Mouse (Mus musculus) layer of hippocampus, postnatal 25 days (tissue): ENCODE measurements around the gene Atp1b2. TPM values are rescaled to one million over a fixed set of nuclear protein-coding genes. Genes with fewer than 3 reads are reported as not detected.
"Not testable (repeated sequence)": the region's sequence is repeated elsewhere in the genome, so short reads cannot be mapped to it uniquely, and the experiment has no call there.

ENCODE experiments used
- DNase-seq, 2 experiments: peaks; one replicate each; pipeline ENCODE4 v3.0.0; 2022; ENCODE audit warnings: mixed read lengths in 2 of 2, low spot score in 1 of 2; ENCODE audit errors: extremely low spot score in 1 of 2
- total RNA-seq, 2 experiments: library from RNA; stranded (reverse); gene quantifications; 2 replicates each; pipeline ENCODE4 v1.2.3; 2021

The Atp1b2 gene
- 100 to 1,000 TPM; 394 to 472 TPM for total RNA-seq

GRCm38 (mm10) chr11:69605726-69606490 is at the start of gene Atp1b2:
Gene Atp1b2 (minus strand): TSS chr11:69605942.
- DNase-seq, result peak; percentile 78 to 81

GRCm38 (mm10) chr11:69654760-69655159 is 49.0 kb upstream of the Atp1b2 start:
- DNase-seq, result no peak

DNA sequence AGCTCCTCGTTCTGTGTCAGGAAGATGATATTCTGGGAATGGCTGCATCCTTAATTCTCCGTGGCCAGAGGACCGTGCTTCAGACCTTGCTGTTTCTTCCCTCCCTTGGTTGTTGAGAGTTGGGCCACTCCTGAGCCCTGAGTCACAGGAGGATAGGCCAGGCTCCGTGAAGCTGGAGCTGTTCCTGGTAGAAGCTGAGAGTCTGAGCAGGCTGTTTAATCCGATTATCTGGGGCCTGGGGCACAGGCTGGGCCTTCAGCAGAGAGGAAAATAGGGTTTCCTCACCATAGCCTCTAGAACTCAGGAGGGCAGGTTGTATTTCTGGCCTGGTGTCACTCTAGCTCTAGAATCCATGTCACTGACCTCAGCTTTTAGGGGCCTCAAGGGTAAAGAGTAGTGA is 47.7 kb upstream of the Atp1b2 start:
- DNase-seq, result no peak

- no peak for DNase-seq
Observed at GRCm38 (mm10) chr11:69645860-69646259, 40.1 kb upstream of the Atp1b2 start.

GRCm38 (mm10) chr11:69635471-69635870 is 29.7 kb upstream of the Atp1b2 start:
- DNase-seq, result no peak

DNA sequence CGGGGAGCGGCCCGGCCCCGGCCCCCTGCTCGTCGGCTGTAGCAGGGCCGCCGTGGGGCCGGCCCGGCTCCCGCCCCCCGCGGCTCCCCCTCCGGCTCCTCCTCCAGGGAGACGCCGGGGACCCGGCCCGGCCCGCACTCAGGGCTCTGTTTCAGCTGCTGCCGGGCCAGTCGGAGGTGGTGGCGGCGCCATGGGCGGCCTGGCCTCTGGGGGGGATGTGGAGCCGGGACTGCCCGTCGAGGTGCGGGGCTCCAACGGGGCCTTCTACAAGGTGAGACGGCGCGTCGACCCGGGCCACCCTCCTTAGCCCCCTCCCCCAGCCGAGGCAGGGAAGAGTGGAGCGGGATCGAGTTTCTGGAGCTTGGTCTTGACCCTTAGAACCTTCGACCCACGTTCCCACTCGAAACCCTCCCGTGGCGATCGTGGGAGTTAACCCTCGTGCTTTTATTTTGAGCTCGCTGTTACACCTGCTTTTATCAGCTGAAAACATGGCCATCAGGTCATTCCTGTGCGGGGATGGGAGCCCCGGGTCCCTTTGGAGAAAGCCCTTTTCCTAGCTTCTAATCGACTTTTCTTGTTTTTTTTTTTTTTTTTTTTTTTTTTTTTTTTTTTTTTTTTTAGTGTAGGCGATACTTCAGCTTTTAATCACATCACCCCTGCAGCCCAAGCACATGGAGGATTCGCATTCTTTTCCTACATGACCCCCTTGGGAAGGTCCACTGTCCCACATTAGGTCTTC is 27.6 kb upstream of the Atp1b2 start:
- DNase-seq, result no peak

GRCm38 (mm10) chr11:69632284-69633089 is 26.7 kb upstream of the Atp1b2 start, which contains the start of gene Fxr2:
Gene Fxr2 (plus strand): TSS chr11:69632990.
- DNase-seq, result peak; percentile 100

DNA sequence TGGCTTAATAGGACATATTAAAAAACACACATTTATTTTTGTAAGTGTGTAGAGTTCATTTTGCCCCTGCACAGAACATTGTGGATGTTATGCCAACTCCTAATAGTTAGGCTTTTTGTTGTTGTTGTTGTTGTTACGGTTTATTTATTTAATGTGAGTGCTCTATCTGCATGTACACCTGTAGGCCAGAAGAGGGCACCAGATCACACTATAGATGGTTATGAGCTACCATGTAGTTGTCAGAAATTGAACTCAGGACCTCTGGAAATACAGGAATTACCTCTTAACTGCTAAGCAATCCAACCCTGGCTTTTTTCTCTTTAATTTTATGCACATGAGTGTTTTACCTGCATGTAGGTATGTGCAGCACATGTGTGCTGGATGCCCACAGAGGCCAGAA is 24.1 kb upstream of the Atp1b2 start:
- DNase-seq, result no peak

- peak; percentile 38 to 87 for DNase-seq
Observed at GRCm38 (mm10) chr11:69628286-69628685, 22.5 kb upstream of the Atp1b2 start.

GRCm38 (mm10) chr11:69624339-69624738 is 18.6 kb upstream of the Atp1b2 start:
- DNase-seq, result not testable (repeated sequence)

- DNase-seq, result no peak
Observed at GRCm38 (mm10) chr11:69623006-69623405, 17.3 kb upstream of the Atp1b2 start.

DNA sequence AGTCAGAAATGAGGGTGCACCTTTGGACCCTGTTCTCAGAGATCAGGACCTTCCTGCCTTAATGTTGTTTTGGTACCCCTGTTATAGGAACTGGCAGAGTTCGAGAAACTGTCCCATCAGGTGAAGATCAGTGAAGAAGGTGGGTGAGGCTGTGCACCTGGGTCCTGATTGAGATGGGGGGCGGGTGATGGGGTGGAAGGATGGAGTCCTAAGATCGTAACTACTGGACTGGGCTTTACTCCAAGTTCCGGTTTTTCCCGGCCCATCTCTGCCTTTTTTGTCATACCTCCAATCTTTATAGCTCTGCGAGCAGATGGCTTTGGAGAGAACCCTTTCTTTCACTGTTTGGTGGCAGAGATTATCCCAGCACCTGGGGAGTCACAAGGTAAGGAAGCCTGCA is 16.7 kb upstream of the Atp1b2 start:
- no peak for DNase-seq

GRCm38 (mm10) chr11:69621571-69622268 is 16.0 kb upstream of the Atp1b2 start, which contains the start of gene Sat2:
Gene Sat2 (plus strand): TSS chr11:69622024.
- peak; percentile 31 to 49 for DNase-seq

DNA sequence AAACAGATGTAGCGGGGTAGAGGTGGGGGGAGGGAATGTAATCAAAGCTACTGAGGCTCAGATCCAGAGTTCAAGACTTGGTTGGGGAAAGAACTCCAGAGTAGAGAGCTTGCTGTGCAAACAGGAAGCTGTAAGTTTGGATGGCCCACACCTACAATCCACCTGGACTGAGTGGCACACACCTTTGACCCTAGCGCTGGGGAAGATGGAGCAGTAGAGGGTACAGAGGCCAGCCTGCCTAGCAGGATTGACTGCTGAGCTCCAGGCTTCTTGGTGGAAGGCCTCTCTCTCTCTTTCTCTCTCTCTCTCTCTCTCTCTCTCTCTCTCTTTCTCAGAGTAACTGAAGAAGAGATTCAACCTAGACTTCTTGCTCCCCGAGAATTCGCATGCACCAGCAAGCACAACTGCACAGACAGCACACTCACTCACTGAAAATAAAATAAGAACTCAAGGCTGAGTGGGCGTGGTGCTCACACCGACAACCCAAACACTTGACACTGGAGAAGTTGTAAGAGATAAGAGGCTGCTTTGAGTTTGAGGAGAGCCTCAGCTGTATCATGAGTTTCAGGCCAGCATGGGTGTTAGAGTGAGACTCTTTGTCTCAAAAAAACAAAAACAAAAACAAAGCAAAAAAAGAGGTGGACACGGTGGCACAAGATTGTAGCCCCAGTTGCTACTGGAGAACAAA is 14.8 kb upstream of the Atp1b2 start:
- no peak for DNase-seq

DNA sequence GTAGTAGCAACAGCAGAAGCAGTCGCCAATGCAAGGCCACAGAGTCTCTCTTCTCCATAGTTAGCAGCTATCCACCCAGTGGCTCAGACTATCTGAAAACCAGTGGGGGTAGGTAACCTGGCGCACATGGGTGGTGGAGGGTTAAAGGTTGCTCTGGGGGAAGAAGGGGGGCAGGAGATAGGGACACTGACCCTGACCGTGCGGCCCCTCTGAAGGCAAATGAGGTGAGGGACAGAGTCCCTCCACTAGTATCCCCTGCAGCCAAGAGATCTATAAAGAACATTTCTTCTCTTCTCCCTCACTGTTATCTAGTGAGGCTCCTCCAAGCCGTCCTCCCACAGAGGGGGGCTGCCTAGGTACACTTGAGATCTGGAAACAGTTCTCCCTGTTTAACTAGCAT is 12.1 kb upstream of the Atp1b2 start, which contains the start of gene Shbg:
Shbg (minus strand) TSS at position 101 of the 400 bp plus-strand sequence.
- DNase-seq, result no peak

GRCm38 (mm10) chr11:69616781-69617180 is 11.0 kb upstream of the Atp1b2 start:
- DNase-seq, result no peak

DNA sequence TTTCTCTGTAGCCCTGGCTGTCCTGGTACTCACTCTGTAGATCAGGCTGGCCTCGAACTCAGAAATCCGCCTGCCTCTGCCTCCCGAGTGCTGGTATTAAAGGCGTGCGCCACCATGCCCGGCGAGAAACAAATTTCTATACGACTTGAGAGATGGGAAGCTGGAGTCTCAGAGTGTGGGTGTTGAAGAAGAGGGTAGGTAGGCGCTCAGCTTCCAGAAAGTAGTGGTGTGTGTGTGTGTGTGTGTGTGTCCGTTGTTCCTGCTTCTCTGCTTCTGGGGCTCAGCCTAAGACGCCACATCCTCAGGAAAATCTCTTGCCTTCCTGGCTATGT is 8.5 kb upstream of the Atp1b2 start:
- not testable (repeated sequence) for DNase-seq

DNA sequence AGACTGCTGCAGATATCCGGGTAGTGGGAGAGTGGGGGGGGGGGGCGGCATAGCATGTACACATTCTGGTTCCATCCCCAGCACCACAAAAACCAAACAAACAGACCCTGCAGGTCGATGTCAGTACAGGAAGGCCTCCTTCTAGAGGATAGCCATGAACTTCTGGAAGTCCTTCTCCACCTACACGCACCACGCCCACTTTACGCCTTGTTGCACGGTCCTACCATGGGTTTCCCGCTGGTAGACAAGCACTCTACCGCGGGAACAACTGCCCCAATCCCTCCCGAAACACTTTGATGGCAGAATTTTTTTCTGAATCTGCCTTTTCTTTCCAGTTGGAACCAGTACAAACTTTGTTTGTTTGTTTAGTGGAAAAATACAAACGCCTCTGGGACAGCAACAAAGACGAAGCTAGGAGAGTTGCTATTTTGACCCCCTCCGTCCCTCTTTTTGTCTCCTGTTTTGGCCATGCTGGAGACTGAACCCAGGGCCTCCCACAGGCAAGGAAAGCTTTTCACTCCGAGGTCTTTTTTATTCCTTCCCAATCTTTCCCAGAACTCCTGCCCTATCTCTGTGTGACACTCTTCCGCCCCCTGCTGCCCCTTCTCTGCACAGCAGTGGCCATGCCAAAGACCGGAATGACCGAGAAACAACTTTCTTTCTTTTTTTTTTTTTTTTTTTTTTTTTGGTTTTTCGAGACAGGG is 8.0 kb upstream of the Atp1b2 start:
- DNase-seq, result peak; percentile 64 to 90

- no peak for DNase-seq
Observed at GRCm38 (mm10) chr11:69610899-69611298, 5.2 kb upstream of the Atp1b2 start.
